Mouse (Mus musculus): ENCODE results near the gene Carhsp1. TPM values are rescaled to one million over a fixed set of nuclear protein-coding genes. Genes with fewer than 3 reads are reported as not detected.
A peak's percentile ranks its signal among the peaks of the same experiment; 100 is the strongest.

Carhsp1 gene
- polyA plus RNA-seq, 1 experiment: 110 TPM

GRCm38 (mm10) chr16:8672811-8673210 is 856 bp upstream of the Carhsp1 start:
- H3K27me3 ChIP-seq (ENCODE audit: control insufficient read depth, insufficient read depth, insufficient read length): no peaks in the 10 kb centered on the region
- peak overlapping the region; percentile 65 for H3K4me3 ChIP-seq
- H3K79me2 ChIP-seq (ENCODE audit: control insufficient read depth, insufficient read depth): peaks cover 35% of the 10 kb centered on the region
- no peaks in the 10 kb centered on the region for H3K36me3 ChIP-seq (ENCODE audit: control insufficient read depth, insufficient read depth)
- no peak overlapping the region for H3ac ChIP-seq (ENCODE audit: control insufficient read depth, insufficient read length)
- TF ChIP-seq USF1 (IDR thresholded peaks at IDR 0.05; ENCODE audit: low read depth): no peak
- TF ChIP-seq POLR2A (IDR thresholded peaks at IDR 0.05; ENCODE audit: insufficient read length, low read depth): no peak
- TF ChIP-seq CEBPB (IDR thresholded peaks at IDR 0.05; ENCODE audit: insufficient read depth, poor library complexity, severe bottlenecking): no peak
- TF ChIP-seq E2F4 (IDR thresholded peaks at IDR 0.05; ENCODE audit: insufficient read depth): no peak
- no peak for TF ChIP-seq TCF12 (IDR thresholded peaks at IDR 0.05; ENCODE audit: insufficient read depth, poor library complexity, severe bottlenecking)
- TF ChIP-seq MYOD1 (IDR thresholded peaks at IDR 0.05; ENCODE audit: control insufficient read depth in 1 of 3, insufficient read length in 2 of 3, low read depth in 2 of 3): no peak
- no peak for TF ChIP-seq SRF (IDR thresholded peaks at IDR 0.05; ENCODE audit: control insufficient read depth, insufficient read length, low read depth)
- TF ChIP-seq MAX (IDR thresholded peaks at IDR 0.05; ENCODE audit: low read depth): no peak
- TF ChIP-seq MYOG (IDR thresholded peaks at IDR 0.05; ENCODE audit: control insufficient read depth in 1 of 3, insufficient read depth in 1 of 3, insufficient read length in 2 of 3, low read depth in 2 of 3): no peak
- no peak for TF ChIP-seq POLR2AphosphoS2 (IDR thresholded peaks at IDR 0.05; ENCODE audit: insufficient read length, low read depth)
- TF ChIP-seq TCF3 (IDR thresholded peaks at IDR 0.05; ENCODE audit: insufficient read length, low read depth): no peak
- no peak for TF ChIP-seq REST (IDR thresholded peaks at IDR 0.05; ENCODE audit: insufficient read depth, insufficient read length)
- H3K4me2 ChIP-seq (ENCODE audit: low read depth): peak overlapping the region; percentile 71

GRCm38 (mm10) chr16:8672350-8672687 is 364 bp upstream of the Carhsp1 start:
- H3K79me2 ChIP-seq (ENCODE audit: control insufficient read depth, insufficient read depth): peaks cover 39% of the 10 kb centered on the region
- TF ChIP-seq USF1 (IDR thresholded peaks at IDR 0.05; ENCODE audit: low read depth) (no peak), POLR2A (IDR thresholded peaks at IDR 0.05; ENCODE audit: insufficient read length, low read depth) (no peak), MYOG (IDR thresholded peaks at IDR 0.05; ENCODE audit: control insufficient read depth in 1 of 3, insufficient read depth in 1 of 3, insufficient read length in 2 of 3, low read depth in 2 of 3) (no peak), E2F4 (IDR thresholded peaks at IDR 0.05; ENCODE audit: insufficient read depth) (no peak), TCF3 (IDR thresholded peaks at IDR 0.05; ENCODE audit: insufficient read length, low read depth) (no peak), MYOD1 (IDR thresholded peaks at IDR 0.05; ENCODE audit: control insufficient read depth in 1 of 3, insufficient read length in 2 of 3, low read depth in 2 of 3) (no peak), REST (IDR thresholded peaks at IDR 0.05; ENCODE audit: insufficient read depth, insufficient read length) (no peak), MAX (IDR thresholded peaks at IDR 0.05; ENCODE audit: low read depth) (no peak), TCF12 (IDR thresholded peaks at IDR 0.05; ENCODE audit: insufficient read depth, poor library complexity, severe bottlenecking) (no peak), SRF (IDR thresholded peaks at IDR 0.05; ENCODE audit: control insufficient read depth, insufficient read length, low read depth) (no peak), CEBPB (IDR thresholded peaks at IDR 0.05; ENCODE audit: insufficient read depth, poor library complexity, severe bottlenecking) (no peak), POLR2AphosphoS2 (IDR thresholded peaks at IDR 0.05; ENCODE audit: insufficient read length, low read depth) (no peak)

GRCm38 (mm10) chr16:8670041-8671035 is 1.6 kb downstream of the Carhsp1 start:
- peaks cover 59% of the 10 kb centered on the region for H3K79me2 ChIP-seq (ENCODE audit: control insufficient read depth, insufficient read depth)
- H3K27me3 ChIP-seq (ENCODE audit: control insufficient read depth, insufficient read depth, insufficient read length): no peaks in the 10 kb centered on the region
- H3K4me3 ChIP-seq: peak overlapping the region; percentile 65
- TF ChIP-seq POLR2A (IDR thresholded peaks at IDR 0.05; ENCODE audit: insufficient read length, low read depth): peak; percentile 44
- TF ChIP-seq MYOG (IDR thresholded peaks at IDR 0.05; ENCODE audit: control insufficient read depth in 1 of 3, insufficient read depth in 1 of 3, insufficient read length in 2 of 3, low read depth in 2 of 3): no peak
- H3K36me3 ChIP-seq (ENCODE audit: control insufficient read depth, insufficient read depth): no peaks in the 10 kb centered on the region
- peak overlapping the region; percentile 95 for H3K4me2 ChIP-seq (ENCODE audit: low read depth)
- H3ac ChIP-seq (ENCODE audit: control insufficient read depth, insufficient read length): peak overlapping the region; percentile 38

More at GRCm38 (mm10) chr16:8672350-8672687, 364 bp upstream of the Carhsp1 start:
- peak overlapping the region; percentile 38 for H3ac ChIP-seq (ENCODE audit: control insufficient read depth, insufficient read length)
- H3K36me3 ChIP-seq (ENCODE audit: control insufficient read depth, insufficient read depth): no peaks in the 10 kb centered on the region
- peak overlapping the region; percentile 71 for H3K4me2 ChIP-seq (ENCODE audit: low read depth)
- H3K27me3 ChIP-seq (ENCODE audit: control insufficient read depth, insufficient read depth, insufficient read length): no peaks in the 10 kb centered on the region
- peak overlapping the region; percentile 65 for H3K4me3 ChIP-seq

GRCm38 (mm10) chr16:8669432-8669831 is 2.5 kb downstream of the Carhsp1 start:
- peak overlapping the region; percentile 95 for H3K4me2 ChIP-seq (ENCODE audit: low read depth)
- no peaks in the 10 kb centered on the region for H3K27me3 ChIP-seq (ENCODE audit: control insufficient read depth, insufficient read depth, insufficient read length)
- H3K4me3 ChIP-seq: peak overlapping the region; percentile 65
- H3K79me2 ChIP-seq (ENCODE audit: control insufficient read depth, insufficient read depth): peaks cover 68% of the 10 kb centered on the region
- H3ac ChIP-seq (ENCODE audit: control insufficient read depth, insufficient read length): no peak overlapping the region
- TF ChIP-seq E2F4 (IDR thresholded peaks at IDR 0.05; ENCODE audit: insufficient read depth) (no peak), REST (IDR thresholded peaks at IDR 0.05; ENCODE audit: insufficient read depth, insufficient read length) (no peak), CEBPB (IDR thresholded peaks at IDR 0.05; ENCODE audit: insufficient read depth, poor library complexity, severe bottlenecking) (no peak), TCF3 (IDR thresholded peaks at IDR 0.05; ENCODE audit: insufficient read length, low read depth) (no peak), MYOG (IDR thresholded peaks at IDR 0.05; ENCODE audit: control insufficient read depth in 1 of 3, insufficient read depth in 1 of 3, insufficient read length in 2 of 3, low read depth in 2 of 3) (no peak), USF1 (IDR thresholded peaks at IDR 0.05; ENCODE audit: low read depth) (no peak), TCF12 (IDR thresholded peaks at IDR 0.05; ENCODE audit: insufficient read depth, poor library complexity, severe bottlenecking) (no peak), MYOD1 (IDR thresholded peaks at IDR 0.05; ENCODE audit: control insufficient read depth in 1 of 3, insufficient read length in 2 of 3, low read depth in 2 of 3) (no peak), POLR2A (IDR thresholded peaks at IDR 0.05; ENCODE audit: insufficient read length, low read depth) (no peak), MAX (IDR thresholded peaks at IDR 0.05; ENCODE audit: low read depth) (no peak), POLR2AphosphoS2 (IDR thresholded peaks at IDR 0.05; ENCODE audit: insufficient read length, low read depth) (no peak), SRF (IDR thresholded peaks at IDR 0.05; ENCODE audit: control insufficient read depth, insufficient read length, low read depth) (no peak)
- H3K36me3 ChIP-seq (ENCODE audit: control insufficient read depth, insufficient read depth): no peaks in the 10 kb centered on the region
